Mouse (Mus musculus) embryonic facial prominence, embryonic 10.5 days (tissue): Measurements from ENCODE around the gene Nop56. TPM values are rescaled to one million over a fixed set of nuclear protein-coding genes. Genes with fewer than 3 reads are reported as not detected.

Experiments
- DNase-seq: peaks from one replicate; pipeline ENCODE4 v3.0.0-alpha.2; 2017; ENCODE audit warnings: low spot score
- H3K27ac ChIP-seq: fragments of 300-500 bp; sonication (generic); replicated peaks from 2 replicates; pipeline ENCODE4 v1.5.1; 2016; ENCODE audit warnings: mild to moderate bottlenecking
- H3K27me3 ChIP-seq: fragments of 300-500 bp; sonication (generic); replicated peaks from 2 replicates; pipeline ENCODE4 v1.6.1; 2016; ENCODE audit warnings: low read depth, mild to moderate bottlenecking; ENCODE audit not compliant: poor library complexity, severe bottlenecking
- H3K36me3 ChIP-seq: fragments of 300-500 bp; sonication (generic); replicated peaks from 2 replicates; pipeline ENCODE4 v1.6.1; 2016; ENCODE audit warnings: mild to moderate bottlenecking, moderate library complexity
- H3K4me1 ChIP-seq: fragments of 300-500 bp; sonication (generic); 2 replicates; pipeline ENCODE4 v1.6.1; 2016
- H3K4me3 ChIP-seq: fragments of 300-500 bp; sonication (generic); 2 replicates; pipeline ENCODE4 v1.5.1; 2016; ENCODE audit warnings: mild to moderate bottlenecking, moderate library complexity
- H3K9me3 ChIP-seq: fragments of 300-500 bp; sonication (generic); 2 replicates; pipeline ENCODE4 v1.6.1; 2016; ENCODE audit warnings: mild to moderate bottlenecking
- WGBS: fragments of 180-500 bp; shearing (Covaris S2); methylation state at CpG from one replicate; pipeline ENCODE4 v1.1.7; 2016; 5-methylcytosine and 5-hydroxymethylcytosine counted together
- polyA plus RNA-seq: library from polyadenylated mRNA; unstranded; fragments of >200 nt; fragmentation: Nextera tagmentation; extraction: Ambion mirVana; gene quantifications from 2 replicates; pipeline ENCODE4 v1.2.1, GENCODE M21; 2016

The Nop56 gene
- 471 and 485 TPM in 2 replicates for polyA plus RNA-seq

DNA sequence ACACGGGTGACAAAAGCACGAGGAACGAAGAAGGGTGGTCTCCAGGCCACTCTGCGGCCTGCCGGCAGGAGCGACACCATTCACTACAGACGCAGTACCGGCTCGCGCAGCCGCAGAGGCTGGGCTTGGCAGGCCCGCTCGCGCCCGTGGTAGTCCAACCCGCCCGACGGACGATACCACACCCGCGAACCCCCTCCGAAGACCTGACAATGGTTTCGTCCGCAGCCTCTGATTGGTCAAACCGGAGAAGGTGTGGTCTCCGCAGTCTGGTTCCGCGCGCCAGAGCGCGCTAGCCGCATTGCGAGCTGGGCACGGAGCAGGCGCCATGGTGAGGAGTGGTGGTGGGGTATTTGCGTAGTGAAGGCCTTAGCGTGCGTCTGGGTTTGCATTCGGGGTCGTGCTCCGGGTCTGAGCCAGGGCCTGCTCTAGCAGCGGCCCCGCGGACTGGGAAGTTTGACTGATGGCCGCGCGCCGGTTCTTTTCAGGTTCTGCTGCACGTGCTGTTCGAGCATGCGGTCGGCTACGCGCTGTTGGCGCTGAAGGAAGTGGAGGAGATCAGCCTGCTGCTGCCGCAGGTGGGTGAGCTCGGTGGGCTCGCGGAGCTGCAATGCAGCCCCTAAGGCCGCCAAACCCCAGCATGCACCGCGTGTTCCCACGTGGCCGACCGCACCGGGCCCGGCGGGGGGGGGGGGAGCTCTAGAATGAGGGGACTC, at the start of gene Nop56:
Nop56 (plus strand) TSS at position 282 of the 713 bp plus-strand sequence.
- Histone ChIP-seq H3K27ac (peak within 1 kb of the TSS; percentile 98), H3K36me3 (peaks cover 43% of the 10 kb centered on the region), H3K9me3 (no peaks in the 10 kb centered on the region), H3K27me3 (no peaks in the 10 kb centered on the region), H3K4me1 (peaks cover 28% of the 10 kb centered on the region), H3K4me3 (peak within 1 kb of the TSS; percentile 93)
- WGBS: under 1% methylated on average over 68 of the region's 68 CpGs
- DNase-seq: peak; percentile 99

DNA sequence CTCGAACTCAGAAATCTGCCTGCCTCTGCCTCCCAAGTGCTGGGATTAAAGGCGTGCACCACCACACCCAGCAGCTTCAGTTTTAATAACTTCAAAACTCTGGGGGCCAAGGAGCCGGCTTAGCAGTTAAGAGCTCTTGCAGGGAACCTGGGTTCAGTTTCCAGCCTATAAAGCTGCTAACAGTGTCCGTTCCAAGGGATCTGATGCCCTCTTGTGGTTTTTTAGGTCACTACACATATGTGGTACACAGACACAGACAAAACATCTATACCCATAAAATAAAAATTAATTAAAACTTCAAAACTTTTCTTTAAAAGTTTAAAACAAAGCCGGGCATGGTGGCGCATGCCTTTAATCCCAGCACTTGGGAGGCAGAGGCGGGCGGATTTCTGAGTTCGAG, 27.3 kb upstream of the Nop56 start:
- no peaks in the 10 kb centered on the region for H3K36me3 ChIP-seq
- H3K27me3 ChIP-seq: no peaks in the 10 kb centered on the region
- WGBS: 46% methylated on average over 9 of the region's 9 CpGs
- H3K4me3 ChIP-seq: no peak overlapping the region
- H3K27ac ChIP-seq: no peak overlapping the region
- DNase-seq: peak; percentile 22
- no peaks in the 10 kb centered on the region for H3K4me1 ChIP-seq
- H3K9me3 ChIP-seq: no peaks in the 10 kb centered on the region

DNA sequence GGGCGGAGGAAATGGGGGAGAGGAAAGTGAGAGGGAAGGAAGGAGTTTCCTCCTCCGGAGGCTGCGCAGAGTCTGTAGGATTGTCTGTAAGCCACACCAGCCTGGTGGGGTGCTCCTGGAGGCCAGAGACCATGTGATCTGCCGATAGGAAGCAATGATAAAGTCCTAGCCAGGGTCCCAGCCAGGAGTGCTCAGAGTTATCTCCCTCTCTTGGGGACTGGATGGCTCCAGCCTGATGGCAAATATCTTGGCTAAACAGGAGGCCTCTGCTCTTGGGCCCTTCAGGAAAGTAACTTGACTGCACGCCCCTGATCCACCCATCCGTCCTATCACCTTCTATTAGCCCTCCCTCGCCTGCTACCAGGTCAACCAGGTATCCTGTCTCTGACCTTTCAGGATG, 26.0 kb upstream of the Nop56 start:
- Histone ChIP-seq H3K27me3 (no peaks in the 10 kb centered on the region), H3K27ac (no peak overlapping the region), H3K4me3 (no peak overlapping the region), H3K4me1 (no peaks in the 10 kb centered on the region), H3K36me3 (no peaks in the 10 kb centered on the region), H3K9me3 (no peaks in the 10 kb centered on the region)
- no peak for DNase-seq
- 76% methylated on average over 7 of the region's 7 CpGs for WGBS

DNA sequence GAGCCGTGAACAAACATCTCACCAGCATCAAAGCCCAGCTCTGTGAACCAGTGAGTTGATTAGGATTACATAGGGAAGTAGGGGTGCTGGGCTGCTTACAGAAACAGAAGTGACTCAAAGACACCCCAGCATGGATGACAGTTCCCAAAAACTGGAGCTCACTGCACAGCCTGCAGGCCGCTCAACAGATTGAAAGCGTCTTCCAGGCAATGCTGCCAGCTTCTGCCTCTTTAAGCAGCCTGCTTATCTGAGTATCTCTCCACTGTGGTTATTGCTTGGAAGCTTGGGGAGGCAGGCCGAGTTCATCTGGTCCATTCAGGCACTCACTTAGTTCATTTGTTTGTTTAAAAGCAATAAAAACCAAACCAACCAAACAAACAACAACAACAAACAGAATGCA, 17.5 kb upstream of the Nop56 start:
- 83% methylated on average over 4 of the region's 4 CpGs for WGBS
- no peak for DNase-seq
- Histone ChIP-seq H3K4me1 (no peaks in the 10 kb centered on the region), H3K27ac (no peak overlapping the region), H3K4me3 (no peak overlapping the region), H3K36me3 (no peaks in the 10 kb centered on the region), H3K9me3 (no peaks in the 10 kb centered on the region), H3K27me3 (no peaks in the 10 kb centered on the region)

DNA sequence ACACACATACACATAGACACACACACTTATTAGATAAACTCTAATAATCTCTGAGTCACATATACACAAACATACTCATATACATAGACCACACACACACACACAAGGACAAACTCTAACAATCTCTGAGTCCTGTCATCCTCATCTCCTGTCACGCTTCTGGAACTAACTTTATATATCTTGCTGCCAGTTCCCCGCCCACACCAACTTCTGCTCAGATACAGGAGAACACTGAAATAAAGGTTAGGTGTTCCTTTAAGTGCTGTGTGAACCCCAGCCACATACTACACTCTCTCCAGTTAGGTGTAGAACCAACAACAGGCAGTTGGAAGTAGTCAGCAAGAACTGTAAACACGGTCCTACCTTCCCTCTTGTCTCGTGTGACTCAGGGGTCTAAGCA, 13.4 kb upstream of the Nop56 start:
- DNase-seq: no peak
- no peaks in the 10 kb centered on the region for H3K4me1 ChIP-seq
- no peaks in the 10 kb centered on the region for H3K27me3 ChIP-seq
- H3K4me3 ChIP-seq: no peak overlapping the region
- no peaks in the 10 kb centered on the region for H3K36me3 ChIP-seq
- H3K9me3 ChIP-seq: no peaks in the 10 kb centered on the region
- no peak overlapping the region for H3K27ac ChIP-seq
- WGBS: 87% methylated on average over 4 of the region's 4 CpGs

DNA sequence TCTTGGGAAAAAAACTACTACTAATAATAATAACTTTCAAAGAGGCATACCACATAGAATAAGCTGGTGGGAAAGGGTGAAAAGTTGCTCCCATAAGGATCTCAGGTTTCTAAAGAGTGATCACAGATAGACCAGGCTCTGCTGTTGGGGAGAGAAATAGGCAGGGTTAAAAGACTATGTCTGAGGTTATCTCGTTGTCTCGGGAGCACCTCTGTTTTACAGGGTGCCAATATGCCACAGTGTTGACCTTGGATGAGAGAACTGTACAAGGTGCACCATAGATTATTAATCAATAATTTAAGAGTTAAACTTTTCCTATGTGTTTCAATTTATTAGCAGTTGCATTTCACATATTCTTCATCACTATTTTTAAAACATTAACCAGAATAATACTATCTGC, 12.3 kb upstream of the Nop56 start:
- Histone ChIP-seq H3K27ac (no peak overlapping the region), H3K36me3 (no peaks in the 10 kb centered on the region), H3K27me3 (no peaks in the 10 kb centered on the region), H3K4me3 (no peak overlapping the region), H3K9me3 (no peaks in the 10 kb centered on the region), H3K4me1 (no peaks in the 10 kb centered on the region)
- DNase-seq: no peak
- WGBS: 86% methylated on average over 2 of the region's 2 CpGs

DNA sequence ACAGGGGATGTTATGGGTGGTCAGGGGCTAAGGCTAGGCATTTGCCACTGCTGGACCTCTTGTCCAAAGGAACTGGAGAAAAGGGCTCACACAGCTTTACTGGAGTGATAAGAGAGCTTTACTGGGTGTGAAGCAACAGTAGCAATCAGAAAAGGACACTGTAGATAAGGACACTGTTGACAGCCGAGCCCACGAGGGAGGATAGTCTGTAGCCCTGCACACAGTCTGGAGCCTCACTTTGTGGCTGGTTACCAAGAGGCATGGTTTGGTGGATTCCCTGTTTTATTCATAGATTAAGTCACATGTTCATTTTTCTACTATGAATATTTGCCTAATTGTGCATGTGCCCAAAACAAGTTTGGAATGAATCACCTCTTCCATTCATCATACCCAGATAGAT, 11.8 kb upstream of the Nop56 start:
- H3K27ac ChIP-seq: no peak overlapping the region
- DNase-seq: no peak
- 84% methylated on average over 2 of the region's 2 CpGs for WGBS
- H3K27me3 ChIP-seq: no peaks in the 10 kb centered on the region
- H3K36me3 ChIP-seq: no peaks in the 10 kb centered on the region
- no peak overlapping the region for H3K4me3 ChIP-seq
- H3K4me1 ChIP-seq: no peaks in the 10 kb centered on the region
- H3K9me3 ChIP-seq: no peaks in the 10 kb centered on the region

DNA sequence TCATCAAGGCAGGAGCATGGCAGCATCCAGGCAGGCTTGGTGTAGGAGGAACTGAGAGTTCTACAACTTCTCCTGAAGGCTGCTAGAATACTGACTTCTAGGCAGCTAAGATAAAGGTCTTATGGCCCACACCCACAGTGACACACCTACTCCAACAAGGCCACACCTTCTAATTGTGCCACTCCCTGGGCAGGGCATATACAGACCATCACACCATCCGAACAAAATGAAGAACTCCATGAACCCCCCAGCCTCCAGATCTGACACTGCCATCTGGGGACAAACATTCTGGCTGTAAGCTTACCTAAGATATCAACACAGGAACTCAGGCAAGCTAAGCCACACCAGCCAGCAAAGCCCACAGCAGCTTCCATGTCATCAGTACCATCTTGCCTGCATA, 8.7 kb upstream of the Nop56 start:
- Histone ChIP-seq H3K27ac (no peak overlapping the region), H3K9me3 (no peaks in the 10 kb centered on the region), H3K36me3 (no peaks in the 10 kb centered on the region), H3K4me1 (no peaks in the 10 kb centered on the region), H3K4me3 (no peak overlapping the region), H3K27me3 (no peaks in the 10 kb centered on the region)
- DNase-seq: no peak
- WGBS: 91% methylated on average over 1 of the region's 1 CpGs

DNA sequence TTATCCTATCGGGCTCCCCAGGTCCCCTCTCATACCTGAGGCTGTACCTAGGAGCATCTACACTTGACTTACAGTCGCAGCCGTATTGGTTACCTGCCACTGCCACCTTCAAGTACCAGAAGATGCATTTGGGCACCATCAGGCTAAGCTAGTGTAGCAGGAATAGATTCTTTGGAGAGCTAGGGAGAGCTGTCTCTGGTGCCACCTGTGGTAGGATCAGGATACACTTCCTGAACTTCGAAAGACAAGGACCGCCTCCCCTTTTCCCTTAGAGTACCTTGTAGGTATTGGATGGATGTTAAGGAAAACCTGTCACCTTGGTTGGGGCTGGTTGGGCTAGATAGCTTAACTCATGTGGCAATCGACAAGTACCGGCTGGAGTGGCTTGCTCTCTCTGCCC, 6.2 kb upstream of the Nop56 start:
- 69% methylated on average over 7 of the region's 7 CpGs for WGBS
- DNase-seq: no peak
- H3K36me3 ChIP-seq: no peaks in the 10 kb centered on the region
- H3K4me1 ChIP-seq: peaks cover 3% of the 10 kb centered on the region
- no peaks in the 10 kb centered on the region for H3K9me3 ChIP-seq
- no peaks in the 10 kb centered on the region for H3K27me3 ChIP-seq
- no peak overlapping the region for H3K27ac ChIP-seq
- H3K4me3 ChIP-seq: no peak overlapping the region

DNA sequence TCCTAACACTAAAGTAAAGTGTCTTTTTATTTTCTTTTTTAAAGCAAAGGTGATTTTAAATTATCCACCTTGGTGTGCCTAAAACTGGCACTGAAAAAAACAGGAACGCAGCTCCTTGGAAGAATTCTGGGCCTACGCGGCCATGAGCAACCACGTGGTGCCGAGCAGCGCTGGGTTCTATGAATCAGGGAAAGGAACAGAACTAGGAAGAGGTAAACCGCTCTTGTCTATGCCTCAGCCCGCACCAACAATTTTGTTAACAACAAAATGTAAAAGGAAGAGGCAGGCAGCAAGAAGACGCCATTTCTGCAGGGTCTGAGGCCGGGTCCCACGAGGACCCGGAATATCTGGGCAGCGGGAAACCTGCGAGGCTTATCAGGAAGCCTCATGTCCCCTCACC, 498 bp upstream of the Nop56 start:
- peak overlapping the region; percentile 93 for H3K4me3 ChIP-seq
- H3K4me1 ChIP-seq: peaks cover 28% of the 10 kb centered on the region
- H3K27ac ChIP-seq: peak overlapping the region; percentile 98
- DNase-seq: no peak
- peaks cover 39% of the 10 kb centered on the region for H3K36me3 ChIP-seq
- no peaks in the 10 kb centered on the region for H3K27me3 ChIP-seq
- 2% methylated on average over 14 of the region's 14 CpGs for WGBS
- H3K9me3 ChIP-seq: no peaks in the 10 kb centered on the region

DNA sequence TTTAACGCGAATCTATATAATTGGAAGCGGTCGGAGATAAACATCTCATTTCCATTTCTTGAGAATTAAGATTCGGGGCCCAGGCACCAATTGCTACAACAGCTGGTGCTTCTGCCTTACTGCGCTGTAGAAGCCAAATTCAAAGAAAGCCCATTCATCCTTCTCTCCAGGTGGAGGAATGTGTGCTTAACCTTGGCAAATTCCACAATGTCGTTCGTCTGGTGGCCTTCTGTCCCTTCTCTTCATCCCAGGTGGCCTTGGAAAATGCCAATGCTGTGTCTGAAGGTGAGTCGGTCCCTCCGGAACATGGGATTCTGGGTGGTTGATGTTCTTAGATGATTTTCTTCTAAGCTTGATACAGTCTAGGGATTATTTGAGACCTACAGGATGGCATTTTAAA, 632 bp downstream of the Nop56 start:
- WGBS: under 1% methylated on average over 10 of the region's 10 CpGs
- H3K9me3 ChIP-seq: no peaks in the 10 kb centered on the region
- H3K4me3 ChIP-seq: peak overlapping the region; percentile 93
- H3K4me1 ChIP-seq: peaks cover 28% of the 10 kb centered on the region
- H3K27me3 ChIP-seq: no peaks in the 10 kb centered on the region
- DNase-seq: no peak
- peak overlapping the region; percentile 98 for H3K27ac ChIP-seq
- H3K36me3 ChIP-seq: peaks cover 48% of the 10 kb centered on the region

DNA sequence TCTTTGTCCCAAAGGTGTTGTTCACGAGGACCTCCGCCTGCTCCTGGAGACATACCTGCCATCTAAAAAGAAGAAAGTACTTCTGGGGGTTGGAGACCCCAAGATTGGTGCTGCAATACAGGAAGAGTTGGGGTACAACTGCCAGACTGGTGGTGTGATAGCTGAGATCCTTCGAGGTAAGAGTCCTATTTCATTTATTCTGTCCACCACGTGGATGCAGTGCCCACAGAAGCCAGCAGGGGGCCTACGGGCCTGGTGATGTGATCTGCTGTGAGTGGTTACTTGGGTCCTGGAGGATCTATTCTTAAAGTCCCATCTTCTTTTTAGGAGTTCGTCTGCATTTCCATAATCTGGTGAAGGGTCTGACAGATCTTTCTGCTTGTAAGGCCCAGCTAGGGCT, 1.4 kb downstream of the Nop56 start:
- H3K4me3 ChIP-seq: peak overlapping the region; percentile 93
- WGBS: 41% methylated on average over 6 of the region's 6 CpGs
- DNase-seq: peak; percentile 86
- peaks cover 56% of the 10 kb centered on the region for H3K36me3 ChIP-seq
- no peaks in the 10 kb centered on the region for H3K27me3 ChIP-seq
- 0 out of 2 replicates have a peak overlapping the region, but pooled peaks have one; percentile 98 for H3K27ac ChIP-seq
- H3K9me3 ChIP-seq: no peaks in the 10 kb centered on the region
- H3K4me1 ChIP-seq: peaks cover 28% of the 10 kb centered on the region

DNA sequence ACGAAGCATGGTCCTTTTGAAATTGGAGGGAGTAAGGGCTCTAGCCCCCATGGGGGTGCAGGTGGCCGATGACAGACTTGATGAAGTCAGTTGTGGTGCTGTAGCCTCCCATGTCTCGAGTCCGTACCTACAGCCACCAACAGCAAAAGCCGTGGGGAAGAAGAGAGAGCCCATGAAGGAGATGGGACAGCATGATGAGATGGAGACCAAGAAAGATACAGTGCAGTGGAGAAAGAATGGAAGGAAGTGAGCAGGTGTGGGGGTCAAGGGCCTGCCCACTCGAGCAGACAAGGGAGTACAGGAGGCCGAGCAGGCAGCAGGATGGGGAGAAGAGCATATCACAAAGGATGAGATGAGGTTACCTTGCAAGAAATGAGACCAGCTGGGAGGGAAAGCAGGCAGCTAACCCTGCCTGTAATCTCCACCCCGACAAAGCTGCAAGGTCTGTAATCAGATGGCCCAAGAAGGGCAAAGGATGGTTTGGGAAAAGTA, 5.4 kb downstream of the Nop56 start:
- peak; percentile 18 for DNase-seq
- Histone ChIP-seq H3K36me3 (peaks cover 68% of the 10 kb centered on the region), H3K9me3 (no peaks in the 10 kb centered on the region), H3K4me3 (0 out of 2 replicates have a peak overlapping the region, but pooled peaks have one; percentile 16), H3K27me3 (no peaks in the 10 kb centered on the region), H3K4me1 (peaks cover 29% of the 10 kb centered on the region), H3K27ac (no peak overlapping the region)
- 42% methylated on average over 8 of the region's 8 CpGs for WGBS
